Mouse (Mus musculus) Muller cell, postnatal 12 days (primary cell): ENCODE measurements around the gene Msantd2.

Source experiments
- DNase-seq: peaks from one replicate; pipeline ENCODE4 v3.0.0-alpha.2; 2015; ENCODE audit errors: inconsistent ontology term

Msantd2 gene

DNA sequence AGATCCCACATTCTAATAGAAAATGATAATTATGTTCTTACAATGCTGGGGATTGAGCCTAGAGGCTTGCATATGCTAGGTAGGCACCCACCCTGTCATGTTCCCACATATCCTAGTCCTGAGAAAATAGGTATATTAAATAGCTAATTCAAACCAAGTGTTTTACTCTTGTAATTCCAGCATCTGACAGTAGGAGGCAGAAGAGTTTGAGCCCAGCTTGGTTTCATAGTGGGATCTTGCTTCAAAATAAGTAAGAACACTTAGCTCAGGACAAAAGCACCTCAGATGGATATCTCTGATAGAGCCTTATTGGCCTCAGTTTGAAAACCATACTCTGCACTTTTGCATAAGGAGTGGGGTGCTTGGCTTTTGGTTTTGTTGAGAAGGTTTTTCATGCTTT, 15.2 kb downstream of the Msantd2 start:
- DNase-seq: no peak

GRCm38 (mm10) chr9:37506023-37506422, 16.9 kb downstream of the Msantd2 start:
- no peak for DNase-seq

DNA sequence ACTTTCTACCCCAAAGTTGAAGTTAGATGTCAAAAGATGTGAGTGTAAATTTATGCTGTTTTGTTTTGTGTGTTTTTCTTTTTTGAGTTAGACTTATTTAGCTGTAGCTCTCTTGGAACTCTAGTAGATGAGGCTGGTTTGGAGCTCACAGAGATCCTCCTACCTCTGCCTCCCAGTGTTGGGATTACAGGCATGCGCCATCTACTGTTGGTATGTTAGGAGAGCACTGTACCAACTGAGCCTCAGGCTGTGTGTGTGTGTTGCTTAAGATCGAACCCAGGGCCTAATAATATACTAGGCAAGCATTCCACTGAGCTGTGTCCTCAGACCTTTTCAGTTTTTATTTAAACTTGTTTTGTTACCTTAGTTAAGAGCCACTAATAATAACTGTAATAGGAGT, 23.0 kb downstream of the Msantd2 start:
- no peak for DNase-seq

DNA sequence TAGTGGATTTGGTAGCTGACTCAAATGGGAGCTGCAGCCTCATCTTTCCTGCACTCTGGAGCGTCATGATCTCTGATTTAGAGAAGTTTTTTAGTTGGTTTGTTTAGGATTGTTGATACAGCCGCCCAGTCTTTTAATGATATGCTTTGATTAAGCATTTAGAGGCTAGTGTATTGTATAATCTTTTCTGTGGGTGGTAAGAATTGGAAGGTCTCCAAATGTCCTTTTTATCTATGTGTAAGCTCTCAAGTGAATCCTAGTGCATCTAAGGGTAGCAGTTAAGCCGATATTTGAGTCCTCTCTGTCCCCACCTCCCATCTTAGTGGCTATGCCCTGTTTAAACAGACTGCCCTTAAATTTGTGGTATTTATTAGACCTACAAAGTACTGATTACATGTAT, 25.3 kb downstream of the Msantd2 start:
- DNase-seq: no peak

- DNase-seq: peak; percentile 10
These were observed 28.3 kb downstream of the Msantd2 start for GRCm38 (mm10) chr9:37517467-37517866.

DNA sequence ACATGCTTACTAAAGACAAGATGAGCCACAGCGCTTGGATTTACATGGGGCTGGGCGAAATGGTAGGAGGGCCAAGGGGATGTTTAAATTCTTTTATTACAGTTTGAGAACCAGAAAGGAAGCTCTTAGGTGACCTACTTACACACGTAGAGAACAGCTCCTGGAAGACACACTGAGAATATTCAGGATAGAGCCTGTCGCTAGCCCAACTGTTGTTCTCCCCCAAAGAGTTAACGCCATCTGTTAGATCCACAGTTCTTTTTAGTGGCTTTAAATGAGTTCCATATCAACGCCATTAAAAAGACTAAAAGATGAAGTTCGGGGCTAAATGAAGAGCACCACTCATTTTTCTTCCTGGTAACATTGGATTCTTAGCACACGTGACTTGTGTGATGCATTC, 29.9 kb downstream of the Msantd2 start:
- DNase-seq: no peak

DNA sequence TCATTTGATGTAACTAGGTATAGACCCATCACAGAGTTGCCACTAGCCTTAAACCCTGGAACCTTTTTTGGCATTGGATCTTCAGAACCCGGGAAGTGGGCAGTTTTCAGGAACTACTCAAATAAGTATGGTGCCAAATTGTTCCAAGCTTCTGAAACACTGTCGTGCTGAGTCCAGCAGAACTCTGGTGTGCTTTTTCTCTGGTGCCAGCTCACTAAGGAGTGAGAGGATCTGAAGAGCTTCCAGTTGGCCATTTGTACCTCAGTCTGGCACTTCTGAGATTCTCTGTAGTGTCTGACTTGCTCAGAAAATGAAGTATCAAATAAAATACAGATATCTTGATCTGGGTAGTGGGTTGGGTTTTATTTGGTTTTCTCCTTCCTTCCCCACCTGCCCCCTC, 30.9 kb downstream of the Msantd2 start:
- no peak for DNase-seq

GRCm38 (mm10) chr9:37525461-37525860, 36.3 kb downstream of the Msantd2 start:
- DNase-seq: no peak

GRCm38 (mm10) chr9:37526443-37527395, 37.6 kb downstream of the Msantd2 start:
- DNase-seq: no peak

GRCm38 (mm10) chr9:37527396-37528224, 38.5 kb downstream of the Msantd2 start, which contains the start of gene Esam:
TSS of gene Esam (plus strand) at chr9:37528078.
- peak; percentile 5 for DNase-seq

DNA sequence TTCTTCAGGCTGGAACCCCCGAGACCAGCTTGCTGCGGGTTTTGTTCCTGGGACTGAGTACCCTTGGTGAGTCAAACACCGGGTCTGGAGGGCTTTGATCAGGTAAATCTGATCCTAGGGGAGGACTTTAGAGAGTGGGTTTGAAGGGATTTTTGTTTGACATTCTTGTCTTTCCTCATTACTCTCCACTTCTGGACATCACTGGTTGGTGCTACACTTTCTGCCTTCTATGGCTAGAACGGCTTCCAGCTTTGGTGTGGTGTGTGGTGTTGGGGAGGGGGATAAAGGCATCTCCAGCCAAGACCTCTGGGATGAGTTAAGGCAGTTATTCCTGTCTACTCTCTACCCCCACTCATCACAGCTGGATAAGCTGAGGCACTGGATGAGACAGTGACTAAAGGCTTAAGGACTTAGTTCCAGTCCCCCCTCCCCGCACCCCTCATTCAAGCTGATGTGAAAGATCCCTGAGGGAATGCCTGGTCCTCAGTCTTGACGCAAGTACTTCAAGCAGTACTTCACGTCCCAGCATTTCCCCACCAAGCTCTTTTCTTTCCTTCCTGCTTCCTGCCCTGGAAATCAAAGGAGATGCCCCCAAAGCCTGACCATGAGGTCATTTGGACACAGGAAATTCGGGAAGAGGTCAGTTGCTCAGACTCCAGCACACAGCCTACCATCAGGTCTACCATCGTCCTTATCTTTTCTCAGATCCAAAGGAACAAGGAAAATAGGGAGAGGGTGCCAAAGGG, 39.3 kb downstream of the Msantd2 start:
- no peak for DNase-seq

DNA sequence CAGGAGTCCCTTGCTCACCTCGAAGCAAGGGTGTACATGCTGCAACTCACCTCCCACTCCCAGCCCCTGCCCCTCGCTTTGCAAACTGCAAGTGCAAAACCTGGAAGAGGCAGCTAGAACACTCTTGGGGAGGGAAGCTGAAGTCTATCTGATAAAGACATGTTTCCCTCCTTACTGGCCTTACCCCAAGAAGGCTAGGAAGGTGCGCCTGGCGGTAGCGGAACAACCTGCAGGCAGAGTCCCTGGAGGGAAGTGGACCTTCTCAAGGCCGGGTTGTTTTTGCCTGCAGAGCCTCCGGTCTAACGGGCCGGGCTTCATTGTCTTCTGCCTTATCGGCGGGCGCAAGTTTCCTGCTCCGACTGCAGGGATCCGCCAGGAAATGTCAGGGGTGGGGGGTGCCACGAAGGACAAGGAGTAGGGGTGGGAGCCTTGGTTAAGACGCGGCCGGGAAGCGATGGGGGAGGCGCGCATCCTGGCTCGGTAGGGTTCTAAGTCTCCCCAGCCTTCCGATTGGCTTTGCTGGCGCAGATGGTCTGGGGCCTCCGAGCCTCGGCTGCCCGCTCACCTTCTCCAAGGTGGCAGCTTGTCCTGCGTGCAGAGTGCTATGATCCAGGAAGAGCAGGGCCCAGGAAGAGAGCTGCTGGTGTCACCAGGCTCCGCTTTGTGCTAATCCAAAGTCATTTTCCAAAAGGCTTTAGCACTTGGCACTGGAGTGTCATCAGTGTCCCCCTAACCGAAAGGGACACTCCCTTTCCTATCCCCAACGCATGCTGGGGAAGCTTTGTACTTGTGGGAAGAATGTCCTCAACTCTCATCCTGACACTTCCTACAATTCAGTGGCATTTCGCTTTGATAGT, 41.1 kb downstream of the Msantd2 start:
- peak; percentile 20 for DNase-seq

GRCm38 (mm10) chr9:37530888-37531705, 42.0 kb downstream of the Msantd2 start:
- peak; percentile 80 for DNase-seq

DNA sequence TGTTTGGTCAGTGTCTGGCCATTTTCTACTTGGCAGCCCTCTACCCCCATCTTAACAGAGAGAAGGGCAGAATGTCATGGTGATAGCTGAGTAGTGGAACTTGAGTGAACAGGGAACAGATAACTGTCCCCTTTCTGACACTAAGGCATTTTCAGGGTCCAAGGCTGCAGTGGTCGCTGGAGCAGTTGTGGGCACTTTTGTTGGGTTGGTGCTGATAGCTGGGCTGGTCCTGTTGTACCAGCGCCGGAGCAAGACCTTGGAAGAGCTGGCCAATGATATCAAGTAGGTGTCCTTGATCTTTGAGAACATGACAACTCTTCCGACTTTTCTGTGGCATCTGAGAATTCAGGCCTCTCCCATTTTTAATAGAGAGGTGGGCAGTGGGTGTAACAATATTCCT, 47.7 kb downstream of the Msantd2 start:
- no peak for DNase-seq

- DNase-seq: peak; percentile 58
These were observed 48.6 kb downstream of the Msantd2 start for GRCm38 (mm10) chr9:37537658-37538250.

GRCm38 (mm10) chr9:37539170-37540025, 50.3 kb downstream of the Msantd2 start, which contains the start of gene Vsig2:
TSS of gene Vsig2 (plus strand) at chr9:37539255.
- DNase-seq: no peak

DNA sequence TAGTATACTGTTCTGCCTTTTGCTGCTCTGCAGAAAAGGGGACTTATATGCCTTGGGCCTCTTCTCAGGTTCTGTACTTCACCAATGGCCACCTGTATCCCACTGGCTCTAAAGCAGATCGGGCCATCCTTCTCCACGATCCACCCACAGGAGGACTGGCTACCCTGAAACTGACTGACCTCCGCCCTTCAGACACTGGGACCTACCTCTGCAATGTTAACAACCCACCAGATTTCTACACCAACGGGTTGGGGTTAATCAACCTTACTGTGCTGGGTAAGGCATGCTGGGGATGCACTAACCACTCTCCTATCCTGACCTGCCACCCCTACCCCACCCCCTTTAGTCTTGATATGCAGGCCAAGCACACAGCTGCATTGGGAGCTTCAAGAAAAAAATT, 51.1 kb downstream of the Msantd2 start:
- no peak for DNase-seq
